Mouse (Mus musculus) heart, adult 8-10 months (tissue): ENCODE measurements around the gene Tnfaip8l2. TPM values are rescaled to one million over a fixed set of nuclear protein-coding genes. Genes with fewer than 3 reads are reported as not detected.
A peak's percentile ranks its signal among the peaks of the same experiment; 100 is the strongest.
"Not testable (repeated sequence)": the region's sequence is repeated elsewhere in the genome, so short reads cannot be mapped to it uniquely, and the experiment has no call there.

Source experiments
- DNase-seq: peaks from one replicate; pipeline ENCODE4 v3.0.0; 2022; ENCODE audit warnings: low spot score
- microRNA-seq: library from miRNA; unstranded; fragments of <30 nt; microRNA quantifications from one replicate; pipeline ENCODE4 v1.2.0, GENCODE M21; 2022
- total RNA-seq, 4 experiments: library from RNA; stranded (reverse); gene quantifications; 2 replicates each; pipeline ENCODE4 v1.2.4; 2022

Gene Tnfaip8l2
- total RNA-seq, 4 experiments from 2014 or later, result 0.62 to 1.9 (median 1.5) TPM

GRCm38 (mm10) chr3:95112760-95113159, 29.4 kb downstream of the Tnfaip8l2 start:
- DNase-seq, result no peak

GRCm38 (mm10) chr3:95110911-95111726, 31.0 kb downstream of the Tnfaip8l2 start, which contains the start of gene Vps72:
Gene Vps72, plus strand, starts transcription at chr3:95111022.
- peak; percentile 89 for DNase-seq

GRCm38 (mm10) chr3:95107898-95108297, 34.3 kb downstream of the Tnfaip8l2 start:
- no peak for DNase-seq

- not testable (repeated sequence) for DNase-seq
These were observed 34.9 kb downstream of the Tnfaip8l2 start for GRCm38 (mm10) chr3:95107308-95107707.

- DNase-seq, result peak; percentile 96
These were observed 35.6 kb downstream of the Tnfaip8l2 start, which contains the start of gene Pip5k1a for GRCm38 (mm10) chr3:95106338-95107117. Gene Pip5k1a, minus strand, starts transcription at chr3:95106930.

- no peak for DNase-seq
These were observed 36.4 kb downstream of the Tnfaip8l2 start for GRCm38 (mm10) chr3:95105586-95106337.

- no peak for DNase-seq
These were observed 37.0 kb downstream of the Tnfaip8l2 start for GRCm38 (mm10) chr3:95105121-95105520.

GRCm38 (mm10) chr3:95100854-95101253, 41.3 kb downstream of the Tnfaip8l2 start:
- DNase-seq, result no peak

Small RNA genes lying within 50 kb of the gene (microRNA-seq; reads per million reads assigned to microRNA genes)
- gene Mir8099-1, result not detected

Other genes starting within 250 kb of the Tnfaip8l2 start
- 100 to 1,000 TPM; 118 to 153 (median 121) TPM for gene Selenbp1, start 209.3 kb downstream of the Tnfaip8l2 start, total RNA-seq
- 10 to 100 TPM in 2 of 4 experiments, 1 to 10 TPM in 2; 5.8 to 14.5 (median 8.7) TPM for gene Rfx5, start 188.3 kb downstream of the Tnfaip8l2 start, total RNA-seq
- gene Pi4kb, start 167.6 kb downstream of the Tnfaip8l2 start, total RNA-seq, result 10 to 100 TPM; 26.4 to 29.4 (median 28.3) TPM
- 10 to 100 TPM in 3 of 4 experiments, 1 to 10 TPM in 1; 10.0 to 16.2 (median 12.6) TPM for gene Zfp687, start 126.9 kb downstream of the Tnfaip8l2 start, total RNA-seq
- 100 to 1,000 TPM; 124 to 149 (median 127) TPM for gene Psmd4, start 99.7 kb downstream of the Tnfaip8l2 start, total RNA-seq
- 10 to 100 TPM; 15.4 to 17.4 (median 16.5) TPM for gene Pip5k1a, start 35.4 kb downstream of the Tnfaip8l2 start, total RNA-seq
- gene Vps72, start 31.3 kb downstream of the Tnfaip8l2 start, total RNA-seq, result 10 to 100 TPM; 27.9 to 35.3 (median 32.0) TPM
- gene Tmod4, start 17.9 kb downstream of the Tnfaip8l2 start, total RNA-seq, result 10 to 100 TPM; 35.7 to 43.4 (median 39.0) TPM
- 10 to 100 TPM; 29.0 to 39.4 (median 33.2) TPM for gene Scnm1, start 8.3 kb downstream of the Tnfaip8l2 start, total RNA-seq
- 1 to 10 TPM; 4.8 to 5.4 (median 5.0) TPM for gene Lysmd1, start 8.3 kb downstream of the Tnfaip8l2 start, total RNA-seq
- gene Sema6c, start 18.1 kb upstream of the Tnfaip8l2 start, total RNA-seq, result 1 to 10 TPM; 2.6 to 8.1 (median 5.5) TPM
- gene Gabpb2, start 75.6 kb upstream of the Tnfaip8l2 start, total RNA-seq, result 10 to 100 TPM; 12.2 to 13.9 (median 13.2) TPM
- gene Cdc42se1, start 86.4 kb upstream of the Tnfaip8l2 start, total RNA-seq, result 10 to 100 TPM; 17.0 to 22.8 (median 20.4) TPM
- 10 to 100 TPM in 2 of 4 experiments, 1 to 10 TPM in 2; 5.5 to 11.3 (median 9.5) TPM for gene Mllt11, start 89.8 kb upstream of the Tnfaip8l2 start, total RNA-seq
- gene Gm128, start 99.2 kb upstream of the Tnfaip8l2 start, total RNA-seq, result not detected
- not detected for gene Bnipl, start 108.8 kb upstream of the Tnfaip8l2 start, total RNA-seq
- 10 to 100 TPM; 19.5 to 23.8 (median 21.3) TPM for gene Mindy1, start 139.0 kb upstream of the Tnfaip8l2 start, total RNA-seq
- gene Prune1, start 139.7 kb upstream of the Tnfaip8l2 start, total RNA-seq, result 10 to 100 TPM; 26.3 to 27.9 (median 27.2) TPM
- gene Anxa9, start 164.8 kb upstream of the Tnfaip8l2 start, total RNA-seq, result 1 to 10 TPM in 1 of 4 experiments, under 1 TPM in 2, not detected in 1; 0.52 to 1.5 (median 0.66) TPM
- gene Cers2, start 172.4 kb upstream of the Tnfaip8l2 start, total RNA-seq, result 10 to 100 TPM; 30.6 to 35.5 (median 33.4) TPM
- 10 to 100 TPM; 10.1 to 12.0 (median 10.4) TPM for gene Setdb1, start 214.8 kb upstream of the Tnfaip8l2 start, total RNA-seq